Mouse (Mus musculus) lung, postnatal 0 days (tissue): ENCODE results near the gene Sptlc2. TPM values are rescaled to one million over a fixed set of nuclear protein-coding genes. Genes with fewer than 3 reads are reported as not detected.

Experiments
- ATAC-seq: fragments of 200-750 bp; cut with Nextera tagmentation; 2 replicates; pipeline ENCODE4 v1.8.0; 2017; ENCODE audit warnings: moderate library complexity
- DNase-seq: peaks from one replicate; pipeline ENCODE4 v3.0.0-alpha.2; 2016; ENCODE audit warnings: low spot score
- H3K27ac ChIP-seq: fragments of 300-500 bp; sonication (generic); 2 replicates; pipeline ENCODE4 v1.5.1; 2014; ENCODE audit warnings: antibody characterized with exemption, mild to moderate bottlenecking, low read length, mixed read lengths
- H3K27me3 ChIP-seq: fragments of 300-500 bp; sonication (generic); replicated peaks from 2 replicates; pipeline ENCODE4 v1.6.1; 2014; ENCODE audit warnings: low read length, mixed read lengths; ENCODE audit not compliant: insufficient read depth
- H3K36me3 ChIP-seq: fragments of 300-500 bp; sonication (generic); 2 replicates; pipeline ENCODE4 v1.6.1; 2014; ENCODE audit warnings: low read length, mixed read lengths; ENCODE audit not compliant: insufficient read depth
- H3K4me1 ChIP-seq: fragments of 300-500 bp; sonication (generic); 2 replicates; pipeline ENCODE4 v1.6.1; 2014; ENCODE audit warnings: antibody characterized with exemption, low read depth, low read length, mixed read lengths; ENCODE audit not compliant: insufficient read depth
- H3K4me2 ChIP-seq: fragments of 300-500 bp; sonication (generic); replicated peaks from 2 replicates; pipeline ENCODE4 v1.6.1; 2014; ENCODE audit warnings: low read depth, mild to moderate bottlenecking, low read length, moderate library complexity, mixed read lengths
- H3K4me3 ChIP-seq: fragments of 300-500 bp; sonication (generic); 2 replicates; pipeline ENCODE4 v1.5.1; 2014; ENCODE audit warnings: low read depth, low read length
- H3K9ac ChIP-seq: fragments of 300-500 bp; sonication (generic); replicated peaks from 2 replicates; pipeline ENCODE4 v1.6.1; 2014; ENCODE audit warnings: low read depth, mild to moderate bottlenecking
- H3K9me3 ChIP-seq: fragments of 300-500 bp; sonication (generic); 2 replicates; pipeline ENCODE4 v1.6.1; 2016; ENCODE audit warnings: low read length, mixed read lengths
- CTCF ChIP-seq: IDR thresholded peaks from 2 replicates; pipeline ENCODE4 v1.5.1; 2016; ENCODE audit warnings: antibody characterized with exemption, mild to moderate bottlenecking
- EP300 ChIP-seq: IDR thresholded peaks from 2 replicates; pipeline ENCODE4 v1.6.1; 2016; ENCODE audit warnings: antibody characterized with exemption, mild to moderate bottlenecking, control low read depth
- WGBS: fragments of 180-500 bp; shearing (Covaris S2); extraction: QIAGEN DNeasy Blood & Tissue Kit; methylation state at CpG from one replicate; pipeline ENCODE4 v1.1.7; 2014; 5-methylcytosine and 5-hydroxymethylcytosine counted together
- microRNA-seq: library from miRNA; unstranded; fragments of <30 nt; microRNA quantifications from one replicate; pipeline ENCODE4, GENCODE M21; 2016
- polyA plus RNA-seq: library from polyadenylated mRNA; unstranded; fragments of >200 nt; fragmentation: Nextera tagmentation; extraction: Ambion mirVana; gene quantifications from 2 replicates; pipeline ENCODE4 v1.2.1, GENCODE M21; 2015

Gene Sptlc2
- polyA plus RNA-seq, 1 experiment from 2014 or later = 194 TPM

DNA sequence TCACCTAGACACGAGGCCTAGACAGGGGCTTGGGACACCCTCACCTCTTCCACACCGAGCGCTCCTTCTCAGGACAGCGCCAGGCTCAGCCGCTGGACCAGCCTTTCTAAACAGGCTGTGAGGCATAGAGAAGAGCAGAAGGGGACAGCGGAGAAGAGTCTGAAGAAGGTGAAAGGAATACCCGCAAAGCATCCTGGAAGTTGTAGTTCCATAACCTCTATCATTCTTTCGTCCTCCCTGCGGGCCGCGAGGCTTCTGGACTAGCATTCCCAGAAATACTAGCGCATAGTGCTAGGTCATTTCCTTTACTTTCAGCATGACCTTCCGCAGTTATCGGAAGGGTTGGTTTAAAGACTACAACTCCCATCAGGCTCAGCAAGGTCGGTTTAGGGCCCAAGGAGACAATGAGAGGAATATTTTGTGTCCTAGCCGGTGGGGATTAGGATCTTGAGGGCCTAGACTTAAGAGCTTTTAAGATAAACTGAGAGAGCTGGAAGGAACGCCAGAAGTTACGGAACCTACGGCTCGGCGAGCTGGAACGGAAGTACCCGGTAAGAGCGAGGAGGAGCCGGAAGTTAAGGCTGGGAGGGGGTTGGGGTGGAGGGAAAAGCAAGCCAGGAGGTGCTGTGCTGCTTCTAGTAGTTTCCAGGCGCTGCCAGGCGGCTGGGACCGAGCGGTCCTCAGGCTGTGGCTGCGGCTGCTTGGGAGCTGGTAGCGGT, 121.9 kb downstream of the Sptlc2 start, which contains the start of the genes Vipas39 and Ahsa1:
Vipas39 (minus strand) TSS at position 149 of the 719 bp plus-strand sequence.
Ahsa1 (plus strand) TSS at position 372 of the 719 bp plus-strand sequence.
- H3K36me3 ChIP-seq = peaks cover 18% of the 10 kb centered on the region; the same call in 1 of the 2 replicates
- H3K4me1 ChIP-seq = no peaks in the 10 kb centered on the region
- TF ChIP-seq CTCF (peak; percentile 60), EP300 (0 out of 2 replicates have a peak, but pooled peaks have one; percentile 37)
- WGBS = under 1% methylated on average over 31 of the region's 31 CpGs
- peak within 1 kb of the TSS; percentile 80 for H3K9ac ChIP-seq
- peak within 1 kb of the TSS; percentile 85 for H3K27ac ChIP-seq
- H3K9me3 ChIP-seq = no peaks in the 10 kb centered on the region
- peak within 1 kb of the TSS; percentile 87 for H3K4me3 ChIP-seq
- ATAC-seq (peak; percentile 97), DNase-seq (peak; percentile 99)
- H3K4me2 ChIP-seq = peak within 1 kb of the TSS; percentile 81
- H3K27me3 ChIP-seq = no peaks in the 10 kb centered on the region

- Histone ChIP-seq H3K27ac (no peak overlapping the region), H3K9ac (peak overlapping the region; percentile 80), H3K27me3 (no peaks in the 10 kb centered on the region), H3K4me3 (peak overlapping the region; percentile 87), H3K36me3 (peaks cover 12% of the 10 kb centered on the region), H3K4me1 (no peaks in the 10 kb centered on the region), H3K9me3 (no peaks in the 10 kb centered on the region), H3K4me2 (peak overlapping the region; percentile 73)
- WGBS = 17% methylated on average over 11 of the region's 11 CpGs
- ATAC-seq (no peak), DNase-seq (no peak)
- no peak for TF ChIP-seq CTCF
- TF ChIP-seq EP300 = no peak
These were observed 122.7 kb downstream of the Sptlc2 start for GRCm38 (mm10) chr12:87265444-87265843.

- no peaks in the 10 kb centered on the region for H3K9me3 ChIP-seq
- no peak for ATAC-seq
- H3K9ac ChIP-seq = no peak overlapping the region
- no peaks in the 10 kb centered on the region for H3K27me3 ChIP-seq
- no peak overlapping the region for H3K27ac ChIP-seq
- TF ChIP-seq CTCF (no peak), EP300 (no peak)
- no peaks in the 10 kb centered on the region for H3K4me1 ChIP-seq
- no peak overlapping the region for H3K4me2 ChIP-seq
- H3K36me3 ChIP-seq = peaks cover 18% of the 10 kb centered on the region; the same call in 1 of the 2 replicates
- DNase-seq = no peak
- 97% methylated on average over 8 of the region's 8 CpGs for WGBS
- no peak overlapping the region for H3K4me3 ChIP-seq
These were observed 127.6 kb downstream of the Sptlc2 start for GRCm38 (mm10) chr12:87260562-87260961.

GRCm38 (mm10) chr12:87256629-87257028, 131.5 kb downstream of the Sptlc2 start:
- H3K27ac ChIP-seq = no peak overlapping the region
- no peaks in the 10 kb centered on the region for H3K4me1 ChIP-seq
- no peak overlapping the region for H3K4me3 ChIP-seq
- ATAC-seq (no peak), DNase-seq (no peak)
- H3K9me3 ChIP-seq = no peaks in the 10 kb centered on the region
- TF ChIP-seq CTCF (no peak), EP300 (no peak)
- 95% methylated on average over 5 of the region's 5 CpGs for WGBS
- peaks cover 46% of the 10 kb centered on the region for H3K36me3 ChIP-seq
- H3K9ac ChIP-seq = no peak overlapping the region
- no peaks in the 10 kb centered on the region for H3K27me3 ChIP-seq
- H3K4me2 ChIP-seq = no peak overlapping the region

Small RNA genes within 50 kb of the gene (microRNA-seq; reads per million reads assigned to microRNA genes)
- not detected for gene Gm47293
- 85.4 reads per million, percentile 48 among the genes with 10 or more reads in this experiment for gene Mir3068

Other genes starting within 250 kb of the Sptlc2 start
- 48.3 and 51.7 TPM in 2 replicates for gene Gstz1, start 241.2 kb downstream of the Sptlc2 start, polyA plus RNA-seq
- 9.5 and 10.5 TPM in 2 replicates for gene Pomt2, start 240.4 kb downstream of the Sptlc2 start, polyA plus RNA-seq
- 1.3 and 1.4 TPM in 2 replicates for gene Samd15, start 188.6 kb downstream of the Sptlc2 start, polyA plus RNA-seq
- gene Tmed8, start 187.9 kb downstream of the Sptlc2 start, polyA plus RNA-seq = 1.4 TPM in 2 replicates
- gene Noxred1, start 149.6 kb downstream of the Sptlc2 start, polyA plus RNA-seq = 0.18 and 0.29 TPM in 2 replicates
- gene Vipas39, start 122.1 kb downstream of the Sptlc2 start, polyA plus RNA-seq = 24.1 and 25.7 TPM in 2 replicates
- 101 and 116 TPM in 2 replicates for gene Ahsa1, start 121.9 kb downstream of the Sptlc2 start, polyA plus RNA-seq
- gene Ism2, start 88.7 kb downstream of the Sptlc2 start, polyA plus RNA-seq = 0.75 and 2.2 TPM in 2 replicates
- 158 and 175 TPM in 2 replicates for gene Slirp, start 55.5 kb upstream of the Sptlc2 start, polyA plus RNA-seq
- gene Alkbh1, start 55.7 kb upstream of the Sptlc2 start, polyA plus RNA-seq = 15.2 and 20.1 TPM in 2 replicates
- gene Snw1, start 83.9 kb upstream of the Sptlc2 start, polyA plus RNA-seq = 93.9 and 103 TPM in 2 replicates
- not detected in 2 replicates for gene Gm5788, start 106.4 kb upstream of the Sptlc2 start, polyA plus RNA-seq
- gene Gm8300, start 126.0 kb upstream of the Sptlc2 start, polyA plus RNA-seq = not detected in 2 replicates
- not detected in 2 replicates for gene Oog1, start 214.3 kb upstream of the Sptlc2 start, polyA plus RNA-seq
- gene Gm4027, start 230.5 kb upstream of the Sptlc2 start, polyA plus RNA-seq = not detected in 2 replicates